Mouse (Mus musculus) liver, adult 2 months (tissue): ENCODE results near the gene Dgkk.

Experiments used
- CTCF ChIP-seq: fragments of 200-500 bp; IDR thresholded peaks from 2 replicates; pipeline ENCODE4 v1.5.1; 2011; ENCODE audit warnings: low read depth, low read length, control low read depth
- POLR2A ChIP-seq: fragments of 200-500 bp; IDR thresholded peaks from 2 replicates; pipeline ENCODE4 v1.6.1; 2011; ENCODE audit warnings: low read length, control low read depth; ENCODE audit not compliant: insufficient read depth; ENCODE audit errors: extremely low read depth

GRCm38 (mm10) chrX:6779969-6780539, 948 bp downstream of the Dgkk start:
- TF ChIP-seq CTCF, result no peak
- TF ChIP-seq POLR2A, result no peak
